7 mouse cellular contexts compared by ENCODE assay signal in the genomic region with DNA sequence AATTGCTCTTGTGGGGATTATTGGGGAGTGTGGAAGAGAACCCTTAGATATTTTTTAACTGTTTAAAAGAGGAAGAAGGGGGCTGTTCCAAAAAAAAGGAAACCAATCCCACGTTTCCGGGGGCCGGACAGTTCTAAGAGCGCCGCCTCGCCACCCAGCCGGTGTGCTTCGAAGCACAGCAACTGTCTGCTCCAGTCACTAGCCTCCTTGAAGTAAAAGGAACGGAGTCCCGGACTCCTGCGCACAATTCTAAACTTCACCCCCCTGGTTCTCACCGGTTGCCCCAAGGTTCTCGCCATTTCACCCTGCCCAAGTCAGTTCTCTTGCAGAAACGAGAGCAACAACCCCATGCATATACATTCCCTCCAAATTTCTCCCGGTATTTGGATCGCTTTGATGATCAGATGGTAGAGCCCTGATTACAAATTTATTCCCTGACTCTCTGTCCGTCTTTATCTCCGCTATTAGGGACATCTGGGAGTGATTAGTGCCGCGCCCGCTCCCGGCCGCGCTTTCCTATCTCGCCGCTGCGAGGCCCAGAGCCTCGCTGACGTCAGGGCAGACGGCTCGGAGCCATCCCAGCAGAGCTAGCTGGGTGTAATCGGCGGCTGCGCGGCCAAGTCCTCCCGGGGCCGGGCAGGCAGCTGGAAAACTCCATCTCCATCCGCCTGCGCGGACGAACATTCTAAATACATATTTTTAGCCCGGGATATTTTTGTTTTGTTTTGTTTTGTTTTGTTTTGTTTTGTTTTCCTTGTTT. TPM values are rescaled to one million over a fixed set of nuclear protein-coding genes. Genes with fewer than 3 reads are reported as not detected.
DNase-seq lines count a peak whose midpoint lies in the region; ATAC-seq lines count a peak whose summit lies in the region.

No protein-coding gene starts in this region.

- peak overlapping the region; percentile 74 for H3K27ac ChIP-seq in embryonic facial prominence, embryonic 14.5 days (replicated peaks; ENCODE audit: low read depth, low read length)
- H3K27ac ChIP-seq in heart, embryonic 13.5 days (replicated peaks) = peak overlapping the region; percentile 99
- H3K27ac ChIP-seq in limb, embryonic 12.5 days = peak overlapping the region; percentile 93
- no peak overlapping the region for H3K27ac ChIP-seq in midbrain, embryonic 16.5 days (ENCODE audit: low read length)

- no peaks in the 10 kb centered on the region for H3K4me1 ChIP-seq in embryonic facial prominence, embryonic 14.5 days (ENCODE audit: control insufficient read depth, insufficient read depth, low read length)
- peaks cover 38% of the 10 kb centered on the region for H3K4me1 ChIP-seq in heart, embryonic 13.5 days
- peaks cover 55% of the 10 kb centered on the region for H3K4me1 ChIP-seq in limb, embryonic 12.5 days (replicated peaks)
- H3K4me1 ChIP-seq in midbrain, embryonic 16.5 days (ENCODE audit: control insufficient read depth, insufficient read depth, low read length) = no peaks in the 10 kb centered on the region; the same call in 1 of the 2 replicates

- H3K9me3 ChIP-seq in embryonic facial prominence, embryonic 14.5 days (ENCODE audit: control insufficient read depth, low read length) = no peaks in the 10 kb centered on the region
- no peaks in the 10 kb centered on the region for H3K9me3 ChIP-seq in heart, embryonic 13.5 days
- H3K9me3 ChIP-seq in limb, embryonic 12.5 days = no peaks in the 10 kb centered on the region
- H3K9me3 ChIP-seq in midbrain, embryonic 16.5 days (replicated peaks; ENCODE audit: control insufficient read depth, low read length, poor library complexity, severe bottlenecking) = no peaks in the 10 kb centered on the region

- H3K36me3 ChIP-seq in embryonic facial prominence, embryonic 14.5 days (ENCODE audit: control insufficient read depth, insufficient read depth, low read length) = no peaks in the 10 kb centered on the region
- H3K36me3 ChIP-seq in heart, embryonic 13.5 days = peaks cover 38% of the 10 kb centered on the region
- peaks cover 19% of the 10 kb centered on the region; the same call in 1 of the 2 replicates for H3K36me3 ChIP-seq in limb, embryonic 12.5 days
- H3K36me3 ChIP-seq in midbrain, embryonic 16.5 days (ENCODE audit: control insufficient read depth, insufficient read depth, low read length) = no peaks in the 10 kb centered on the region

- peaks cover 97% of the 10 kb centered on the region for H3K27me3 ChIP-seq in embryonic facial prominence, embryonic 14.5 days (replicated peaks; ENCODE audit: control insufficient read depth, insufficient read depth, low read length)
- no peaks in the 10 kb centered on the region for H3K27me3 ChIP-seq in heart, embryonic 13.5 days (replicated peaks)
- H3K27me3 ChIP-seq in limb, embryonic 12.5 days = peaks cover 52% of the 10 kb centered on the region
- peaks cover 67% of the 10 kb centered on the region for H3K27me3 ChIP-seq in midbrain, embryonic 16.5 days (ENCODE audit: control insufficient read depth, insufficient read depth, low read depth, low read length)

- peak; percentile 63 for DNase-seq in adrenal gland, postnatal 25 days
- DNase-seq in embryonic facial prominence, embryonic 14.5 days (ENCODE audit: low spot score) = peak; percentile 88
- no peak for DNase-seq in layer of hippocampus, adult 9-11 months
- DNase-seq in cerebellum, adult 11 months = no peak

- under 1% methylated on average over 42 of the region's 42 CpGs for WGBS in embryonic facial prominence, embryonic 14.5 days
- WGBS in heart, embryonic 13.5 days = under 1% methylated on average over 42 of the region's 42 CpGs
- under 1% methylated on average over 42 of the region's 42 CpGs for WGBS in limb, embryonic 12.5 days
- WGBS in midbrain, embryonic 16.5 days = under 1% methylated on average over 42 of the region's 42 CpGs

- peak overlapping the region; percentile 47 for H3K4me3 ChIP-seq in embryonic facial prominence, embryonic 14.5 days (ENCODE audit: low read depth, low read length)
- H3K4me3 ChIP-seq in heart, embryonic 13.5 days = peak overlapping the region; percentile 95
- peak overlapping the region; percentile 86 for H3K4me3 ChIP-seq in limb, embryonic 12.5 days (replicated peaks)
- H3K4me3 ChIP-seq in midbrain, embryonic 16.5 days (ENCODE audit: low read depth, low read length) = no peak overlapping the region

- H3K9ac ChIP-seq in embryonic facial prominence, embryonic 14.5 days (ENCODE audit: low read depth, low read length) = peak overlapping the region; percentile 48
- H3K9ac ChIP-seq in heart, embryonic 13.5 days = peak overlapping the region; percentile 100
- peak overlapping the region; percentile 87 for H3K9ac ChIP-seq in limb, embryonic 12.5 days (replicated peaks)
- H3K9ac ChIP-seq in midbrain, embryonic 16.5 days (ENCODE audit: low read depth, low read length) = no peak overlapping the region

- H3K4me2 ChIP-seq in embryonic facial prominence, embryonic 14.5 days (ENCODE audit: low read depth, low read length) = peak overlapping the region; percentile 52
- peak overlapping the region; percentile 92 for H3K4me2 ChIP-seq in heart, embryonic 13.5 days
- H3K4me2 ChIP-seq in limb, embryonic 12.5 days = peak overlapping the region; percentile 74
- peak overlapping the region; percentile 8 for H3K4me2 ChIP-seq in midbrain, embryonic 16.5 days (ENCODE audit: low read length)

- peak; percentile 88 for ATAC-seq in embryonic facial prominence, embryonic 14.5 days (ENCODE audit: low read depth)
- ATAC-seq in heart, embryonic 13.5 days (ENCODE audit: extremely low read depth, insufficient number of reproducible peaks, low FRiP score, low TSS enrichment) = peak; percentile 67
- ATAC-seq in limb, embryonic 12.5 days (ENCODE audit: insufficient number of reproducible peaks, insufficient read depth, low FRiP score, low TSS enrichment, low read depth) = peak; percentile 72
- ATAC-seq in midbrain, embryonic 16.5 days = peak; percentile 70; the same call in 1 of the 2 replicates

RNA-seq across cellular contexts. Expression of gene Hand2, which starts 7.6 kb away (rescaled TPM):
- total RNA-seq in adrenal gland, postnatal 25 days (2021) = 31.1 and 40.4 TPM in 2 replicates
- 2.9 and 3.6 TPM in 2 replicates for polyA plus RNA-seq in embryonic facial prominence, embryonic 14.5 days (2014; fragmentation: Nextera tagmentation; extraction: Ambion mirVana)
- polyA plus RNA-seq in heart, embryonic 13.5 days (2015; fragmentation: Nextera tagmentation; extraction: Ambion mirVana) = 11.6 and 12.0 TPM in 2 replicates
- polyA plus RNA-seq in limb, embryonic 12.5 days (2016; fragmentation: Nextera tagmentation; extraction: Ambion mirVana) = 19.6 and 23.7 TPM in 2 replicates
- not detected in 2 replicates for polyA plus RNA-seq in midbrain, embryonic 16.5 days (2015; fragmentation: Nextera tagmentation; extraction: Ambion mirVana)

Comparison
In these comparisons a context has a peak if more than half of its experiments do, and no peak if none do; other contexts are left out.
1. DNase-seq: peak in adrenal gland, postnatal 25 days (single experiment) and embryonic facial prominence, embryonic 14.5 days (single experiment); none in layer of hippocampus, adult 9-11 months (single experiment) and cerebellum, adult 11 months (single experiment).
2. H3K4me2 ChIP-seq: peak in every context shown above with its lines; median percentile 92 in heart, embryonic 13.5 days; 74 in limb, embryonic 12.5 days; 52 in embryonic facial prominence, embryonic 14.5 days; 8 in midbrain, embryonic 16.5 days.
3. Peak in every context shown above with its lines, with median percentiles within 50 percentile points of each other: ATAC-seq.